Mouse (Mus musculus) T-helper 2 cell (primary cell): ENCODE results near the gene Rfx3.

Experiments used
- in situ Hi-C: fragments of 300-600 bp; cut with MboI, MseI; formaldehyde crosslinking; loops from one replicate; pipeline ENCODE4 v1.15.1; 2025; ENCODE audit warnings: high pct_unique_total_duplicates

The Rfx3 gene

GRCm38 (mm10) chr19:27718931-27719330, 292.0 kb downstream of the Rfx3 start:
- in situ Hi-C loops = no loop called here

- in situ Hi-C loops = no loop called here
Observed at GRCm38 (mm10) chr19:27716274-27716673, 294.7 kb downstream of the Rfx3 start.
